Mouse (Mus musculus) spleen, embryonic (tissue): Measurements from ENCODE around the gene Pnpla8.
"Not testable (repeated sequence)": the region's sequence is repeated elsewhere in the genome, so short reads cannot be mapped to it uniquely, and the experiment has no call there.

Experiments used
- CTCF ChIA-PET: fragments of 350-600 bp; sonication (Branson Sonifier 250); formaldehyde crosslinking; loops from one replicate; lab custom pipeline; 2022; lab: Charles Lee

Pnpla8 gene

GRCm38 (mm10) chr12:44268728-44269302 is 47.6 kb downstream of the Pnpla8 start:
- CTCF ChIA-PET: interaction anchor here (0.6 kb wide), 1 partner anchor 59 kb away, joined by 3 read pairs; the partner anchor contains the start of gene Dnajb9

- CTCF ChIA-PET: no interaction called here
Measured at GRCm38 (mm10) chr12:44269311-44269831, 48.2 kb downstream of the Pnpla8 start.

- CTCF ChIA-PET: no interaction called here
Measured at GRCm38 (mm10) chr12:44274125-44274835, 53.1 kb downstream of the Pnpla8 start.

- CTCF ChIA-PET: not testable (repeated sequence)
Measured at GRCm38 (mm10) chr12:44280147-44280546, 59.0 kb downstream of the Pnpla8 start.

- CTCF ChIA-PET: no interaction called here
Measured at GRCm38 (mm10) chr12:44281534-44281933, 60.4 kb downstream of the Pnpla8 start.

- CTCF ChIA-PET: no interaction called here
Measured at GRCm38 (mm10) chr12:44283378-44283777, 62.2 kb downstream of the Pnpla8 start.

GRCm38 (mm10) chr12:44286992-44287391 is 65.8 kb downstream of the Pnpla8 start:
- CTCF ChIA-PET: no interaction called here

GRCm38 (mm10) chr12:44292281-44292680 is 71.1 kb downstream of the Pnpla8 start:
- CTCF ChIA-PET: interaction anchor here (0.6 to 1.0 kb wide), 2 partner anchors 71 to 82 kb away, joined by 3 read pairs; partner anchors contain the start of gene Dnajb9

- CTCF ChIA-PET: no interaction called here
Measured at GRCm38 (mm10) chr12:44300793-44301192, 79.6 kb downstream of the Pnpla8 start.

GRCm38 (mm10) chr12:44304012-44304411 is 82.8 kb downstream of the Pnpla8 start:
- CTCF ChIA-PET: no interaction called here

GRCm38 (mm10) chr12:44304869-44305268 is 83.7 kb downstream of the Pnpla8 start:
- CTCF ChIA-PET: no interaction called here

GRCm38 (mm10) chr12:44308221-44308620 is 87.1 kb downstream of the Pnpla8 start:
- CTCF ChIA-PET: no interaction called here

GRCm38 (mm10) chr12:44315212-44315611 is 94.0 kb downstream of the Pnpla8 start:
- CTCF ChIA-PET: no interaction called here

- CTCF ChIA-PET: no interaction called here
Measured at GRCm38 (mm10) chr12:44325091-44325490, 103.9 kb downstream of the Pnpla8 start.

GRCm38 (mm10) chr12:44327452-44327851 is 106.3 kb downstream of the Pnpla8 start:
- CTCF ChIA-PET: interaction anchor here (0.6 kb wide), 1 partner anchor 38 kb away, joined by 3 read pairs; no protein-coding TSS in a partner anchor

GRCm38 (mm10) chr12:44328381-44329315 is 107.5 kb downstream of the Pnpla8 start, which contains the start of gene Nrcam:
Nrcam (plus strand) TSS chr12:44328885.
- CTCF ChIA-PET: interaction anchor here (0.6 kb wide), 1 partner anchor 163 kb away, joined by 3 read pairs; no protein-coding TSS in a partner anchor

GRCm38 (mm10) chr12:44329316-44330215 is 108.4 kb downstream of the Pnpla8 start:
- CTCF ChIA-PET: interaction anchor here (0.6 kb wide), 1 partner anchor 164 kb away, joined by 3 read pairs; no protein-coding TSS in a partner anchor

GRCm38 (mm10) chr12:44330216-44330719 is 109.1 kb downstream of the Pnpla8 start:
- CTCF ChIA-PET: no interaction called here

GRCm38 (mm10) chr12:44337136-44337640 is 116.0 kb downstream of the Pnpla8 start:
- CTCF ChIA-PET: interaction anchor here (0.6 kb wide), 1 partner anchor 63 kb away, joined by 3 read pairs; no protein-coding TSS in a partner anchor

GRCm38 (mm10) chr12:44338195-44338622 is 117.0 kb downstream of the Pnpla8 start:
- CTCF ChIA-PET: no interaction called here
